Mouse (Mus musculus): ENCODE results near the gene Pde8a. TPM values are rescaled to one million over a fixed set of nuclear protein-coding genes. Genes with fewer than 3 reads are reported as not detected.

Gene Pde8a
- polyA plus RNA-seq, 1 experiment from 2014 or later, result 3.6 TPM

DNA sequence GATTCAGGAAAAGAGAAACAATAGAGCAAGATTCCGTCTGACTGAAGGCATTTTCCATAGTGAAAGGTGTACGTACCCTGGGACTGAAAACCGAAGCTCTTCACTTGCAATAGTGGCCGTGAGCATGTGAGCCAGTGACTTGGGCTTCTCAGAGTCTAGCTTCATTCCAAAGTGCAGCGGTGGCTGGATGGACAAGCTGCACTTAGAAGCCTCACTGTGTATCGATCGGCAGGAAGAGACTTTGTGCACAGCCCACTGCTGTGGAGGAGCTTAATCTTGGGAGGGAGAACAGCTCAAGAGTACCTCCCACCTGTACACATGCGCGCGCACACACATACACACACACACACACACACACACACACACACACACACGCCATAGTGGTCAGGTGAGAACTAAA is 39.9 kb downstream of the Pde8a start:
- 54% methylated on average over 11 of the region's 11 CpGs for WGBS
- Histone ChIP-seq H3K9ac (ENCODE audit: low read depth, low read length) (no peak overlapping the region), H3K9me3 (ENCODE audit: control insufficient read depth) (no peaks in the 10 kb centered on the region), H3K4me3 (ENCODE audit: low read depth, low read length) (no peak overlapping the region), H3K36me3 (ENCODE audit: control insufficient read depth, insufficient read depth) (no peaks in the 10 kb centered on the region), H3K27me3 (replicated peaks; ENCODE audit: control insufficient read depth, insufficient read depth, low read length) (no peaks in the 10 kb centered on the region), H3K4me1 (replicated peaks; ENCODE audit: control insufficient read depth, insufficient read depth, low read length) (0 out of 2 replicates have a peak, but pooled peaks cover 4% of the 10 kb centered on the region), H3K27ac (ENCODE audit: low read depth, low read length) (no peak overlapping the region), H3K4me2 (replicated peaks; ENCODE audit: low read depth) (no peak overlapping the region)
- no peak for TF ChIP-seq CTCF (IDR thresholded peaks at IDR 0.05; ENCODE audit: low read depth)
- ATAC-seq, result peak; percentile 72

DNA sequence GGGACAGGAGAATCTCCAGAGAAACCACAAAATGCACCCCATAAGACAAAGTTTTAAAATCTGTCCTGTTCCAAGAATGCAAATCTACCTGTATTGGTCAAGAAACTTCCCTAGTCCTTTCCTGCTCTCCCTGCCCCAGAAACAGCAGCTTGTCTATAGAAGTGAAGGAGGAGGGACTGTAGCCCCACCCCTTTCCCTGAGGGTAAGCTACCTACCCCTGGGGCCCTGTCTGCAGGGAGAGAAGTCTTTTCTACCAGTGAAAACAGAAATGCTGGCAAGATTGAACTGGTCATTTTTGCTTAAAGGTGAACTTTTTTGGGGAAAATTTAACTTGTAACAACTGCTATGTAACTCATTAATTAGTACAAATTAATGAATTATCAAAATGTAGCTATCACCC is 41.2 kb downstream of the Pde8a start:
- Histone ChIP-seq H3K9ac (ENCODE audit: low read depth, low read length) (no peak overlapping the region), H3K36me3 (ENCODE audit: control insufficient read depth, insufficient read depth) (no peaks in the 10 kb centered on the region), H3K4me1 (replicated peaks; ENCODE audit: control insufficient read depth, insufficient read depth, low read length) (0 out of 2 replicates have a peak, but pooled peaks cover 4% of the 10 kb centered on the region), H3K9me3 (ENCODE audit: control insufficient read depth) (no peaks in the 10 kb centered on the region), H3K4me3 (ENCODE audit: low read depth, low read length) (no peak overlapping the region), H3K27ac (ENCODE audit: low read depth, low read length) (no peak overlapping the region), H3K4me2 (replicated peaks; ENCODE audit: low read depth) (no peak overlapping the region), H3K27me3 (replicated peaks; ENCODE audit: control insufficient read depth, insufficient read depth, low read length) (no peaks in the 10 kb centered on the region)
- TF ChIP-seq CTCF (IDR thresholded peaks at IDR 0.05; ENCODE audit: low read depth), result no peak
- ATAC-seq, result no peak

DNA sequence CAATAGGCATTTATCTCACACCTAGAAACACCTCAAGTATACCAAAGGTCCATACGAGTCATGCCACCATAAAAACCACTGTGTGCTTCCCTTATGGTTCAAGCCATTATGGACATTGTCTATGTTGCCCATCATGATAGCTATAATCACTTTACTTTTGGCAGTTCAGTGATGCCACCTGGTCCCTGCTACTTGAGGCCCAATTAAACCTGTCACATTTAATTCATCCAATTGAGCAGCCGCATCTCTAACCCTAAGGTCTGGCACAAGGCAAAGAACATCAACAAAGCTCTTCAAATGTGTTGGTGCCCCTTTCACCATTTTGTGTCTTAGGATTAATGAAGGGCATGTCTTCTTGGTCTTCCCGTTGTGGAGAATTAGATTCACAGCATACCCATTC is 42.1 kb downstream of the Pde8a start:
- no peak overlapping the region for H3K4me2 ChIP-seq (replicated peaks; ENCODE audit: low read depth)
- no peaks in the 10 kb centered on the region for H3K36me3 ChIP-seq (ENCODE audit: control insufficient read depth, insufficient read depth)
- H3K4me3 ChIP-seq (ENCODE audit: low read depth, low read length), result no peak overlapping the region
- no peak for TF ChIP-seq CTCF (IDR thresholded peaks at IDR 0.05; ENCODE audit: low read depth)
- H3K4me1 ChIP-seq (replicated peaks; ENCODE audit: control insufficient read depth, insufficient read depth, low read length), result 0 out of 2 replicates have a peak, but pooled peaks cover 4% of the 10 kb centered on the region
- H3K9me3 ChIP-seq (ENCODE audit: control insufficient read depth), result no peaks in the 10 kb centered on the region
- WGBS, result 91% methylated on average over 3 of the region's 3 CpGs
- H3K27me3 ChIP-seq (replicated peaks; ENCODE audit: control insufficient read depth, insufficient read depth, low read length), result no peaks in the 10 kb centered on the region
- ATAC-seq, result no peak
- H3K27ac ChIP-seq (ENCODE audit: low read depth, low read length), result no peak overlapping the region
- no peak overlapping the region for H3K9ac ChIP-seq (ENCODE audit: low read depth, low read length)

DNA sequence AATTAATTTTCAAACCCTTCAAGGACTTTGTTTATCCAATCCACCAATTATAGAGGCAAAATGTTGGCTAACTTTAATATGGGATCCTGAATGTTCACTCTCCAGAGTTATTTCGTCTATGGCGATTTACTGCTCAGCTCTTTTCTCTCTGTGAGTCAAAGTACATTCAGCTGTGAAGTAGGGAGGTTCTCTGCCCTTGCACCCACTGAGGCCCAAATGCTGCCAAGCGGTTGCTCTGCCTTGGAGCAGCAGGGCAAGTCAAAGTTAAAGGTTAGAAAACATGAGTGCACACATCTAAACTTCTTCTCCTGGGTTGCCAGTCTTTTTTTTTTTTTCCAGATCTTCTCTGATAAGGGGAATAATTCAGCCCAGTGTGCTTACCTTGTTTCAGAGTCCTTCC is 43.4 kb downstream of the Pde8a start:
- Histone ChIP-seq H3K27me3 (replicated peaks; ENCODE audit: control insufficient read depth, insufficient read depth, low read length) (no peaks in the 10 kb centered on the region), H3K4me1 (replicated peaks; ENCODE audit: control insufficient read depth, insufficient read depth, low read length) (no peaks in the 10 kb centered on the region), H3K9ac (ENCODE audit: low read depth, low read length) (no peak overlapping the region), H3K27ac (ENCODE audit: low read depth, low read length) (no peak overlapping the region), H3K9me3 (ENCODE audit: control insufficient read depth) (no peaks in the 10 kb centered on the region), H3K4me3 (ENCODE audit: low read depth, low read length) (no peak overlapping the region), H3K4me2 (replicated peaks; ENCODE audit: low read depth) (no peak overlapping the region), H3K36me3 (ENCODE audit: control insufficient read depth, insufficient read depth) (no peaks in the 10 kb centered on the region)
- 81% methylated on average over 3 of the region's 3 CpGs for WGBS
- ATAC-seq, result no peak
- TF ChIP-seq CTCF (IDR thresholded peaks at IDR 0.05; ENCODE audit: low read depth), result no peak

DNA sequence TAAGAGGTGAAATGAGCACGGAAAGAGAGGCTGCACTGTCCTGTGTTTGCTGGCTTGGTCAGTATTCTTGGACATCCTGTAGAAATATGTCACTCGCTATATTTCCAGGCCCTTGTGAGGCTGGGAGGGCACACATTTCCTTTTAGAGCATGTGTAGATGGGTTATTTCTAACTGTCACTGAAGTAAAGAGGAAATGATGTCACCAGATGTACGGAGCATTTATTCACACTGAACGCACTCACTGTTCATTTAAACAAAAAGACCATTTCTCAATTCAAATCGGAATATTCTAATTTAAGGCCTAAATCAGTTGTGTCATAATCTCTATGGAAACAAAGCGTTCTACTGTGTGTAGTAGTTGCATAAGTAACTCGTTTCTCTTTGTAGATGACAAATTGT is 48.2 kb downstream of the Pde8a start:
- Histone ChIP-seq H3K4me3 (ENCODE audit: low read depth, low read length) (no peak overlapping the region), H3K27me3 (replicated peaks; ENCODE audit: control insufficient read depth, insufficient read depth, low read length) (no peaks in the 10 kb centered on the region), H3K27ac (ENCODE audit: low read depth, low read length) (no peak overlapping the region), H3K36me3 (ENCODE audit: control insufficient read depth, insufficient read depth) (no peaks in the 10 kb centered on the region), H3K9me3 (ENCODE audit: control insufficient read depth) (no peaks in the 10 kb centered on the region), H3K4me1 (replicated peaks; ENCODE audit: control insufficient read depth, insufficient read depth, low read length) (no peaks in the 10 kb centered on the region), H3K4me2 (replicated peaks; ENCODE audit: low read depth) (no peak overlapping the region), H3K9ac (ENCODE audit: low read depth, low read length) (no peak overlapping the region)
- no peak for TF ChIP-seq CTCF (IDR thresholded peaks at IDR 0.05; ENCODE audit: low read depth)
- WGBS, result 75% methylated on average over 7 of the region's 7 CpGs
- ATAC-seq, result no peak

DNA sequence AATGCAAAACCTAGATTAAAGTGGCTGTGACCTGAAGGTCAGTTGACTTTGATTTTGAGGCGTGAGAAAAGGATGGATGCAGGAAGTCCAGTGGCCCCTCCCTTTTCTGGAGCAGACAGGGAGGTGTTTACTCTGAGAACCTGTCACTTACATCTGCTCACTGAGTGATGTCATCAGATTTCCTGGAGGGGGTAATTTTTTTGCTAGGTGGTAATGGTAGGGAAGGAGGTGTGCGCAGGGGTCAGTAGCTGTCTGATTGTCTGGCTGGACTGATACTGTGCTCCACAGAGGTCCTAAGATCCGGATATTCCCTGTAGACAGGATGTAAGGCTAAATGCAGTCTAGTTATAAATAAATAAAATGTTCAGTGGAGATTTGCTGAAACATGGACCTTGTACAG is 59.5 kb downstream of the Pde8a start:
- ATAC-seq, result no peak
- no peak overlapping the region for H3K9ac ChIP-seq (ENCODE audit: low read depth, low read length)
- no peak overlapping the region for H3K4me3 ChIP-seq (ENCODE audit: low read depth, low read length)
- 56% methylated on average over 3 of the region's 3 CpGs for WGBS
- H3K4me2 ChIP-seq (replicated peaks; ENCODE audit: low read depth), result no peak overlapping the region
- no peaks in the 10 kb centered on the region for H3K27me3 ChIP-seq (replicated peaks; ENCODE audit: control insufficient read depth, insufficient read depth, low read length)
- TF ChIP-seq CTCF (IDR thresholded peaks at IDR 0.05; ENCODE audit: low read depth), result no peak
- H3K36me3 ChIP-seq (ENCODE audit: control insufficient read depth, insufficient read depth), result no peaks in the 10 kb centered on the region
- H3K27ac ChIP-seq (ENCODE audit: low read depth, low read length), result no peak overlapping the region
- no peaks in the 10 kb centered on the region for H3K4me1 ChIP-seq (replicated peaks; ENCODE audit: control insufficient read depth, insufficient read depth, low read length)
- H3K9me3 ChIP-seq (ENCODE audit: control insufficient read depth), result no peaks in the 10 kb centered on the region

DNA sequence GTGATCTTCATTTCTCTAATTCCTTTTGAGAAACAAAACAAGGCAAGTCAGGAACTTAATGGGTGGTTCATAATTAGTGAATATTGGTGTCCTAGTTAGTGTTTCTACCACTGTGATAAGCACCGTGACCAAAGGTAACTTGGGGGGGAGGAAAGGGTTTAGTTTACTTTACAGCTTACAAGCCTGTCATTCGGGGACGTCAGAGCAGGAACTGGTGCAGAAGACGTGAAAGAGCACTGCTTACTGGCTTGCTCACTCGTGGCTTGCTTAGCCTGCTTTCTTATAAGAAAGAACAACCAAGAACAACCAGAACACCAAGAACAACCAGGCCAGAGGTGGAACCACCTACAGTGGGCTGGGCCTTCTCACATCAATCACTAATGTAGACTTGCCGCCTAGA is 65.6 kb downstream of the Pde8a start:
- no peak for ATAC-seq
- WGBS, result 63% methylated on average over 6 of the region's 6 CpGs

More for the DNA sequence above, 65.6 kb downstream of the Pde8a start:
- Histone ChIP-seq H3K27ac (ENCODE audit: low read depth, low read length) (no peak overlapping the region), H3K27me3 (replicated peaks; ENCODE audit: control insufficient read depth, insufficient read depth, low read length) (no peaks in the 10 kb centered on the region), H3K4me3 (ENCODE audit: low read depth, low read length) (no peak overlapping the region), H3K4me1 (replicated peaks; ENCODE audit: control insufficient read depth, insufficient read depth, low read length) (no peaks in the 10 kb centered on the region), H3K9ac (ENCODE audit: low read depth, low read length) (no peak overlapping the region), H3K9me3 (ENCODE audit: control insufficient read depth) (no peaks in the 10 kb centered on the region), H3K36me3 (ENCODE audit: control insufficient read depth, insufficient read depth) (0 out of 2 replicates have a peak, but pooled peaks cover 4% of the 10 kb centered on the region), H3K4me2 (replicated peaks; ENCODE audit: low read depth) (no peak overlapping the region)
- TF ChIP-seq CTCF (IDR thresholded peaks at IDR 0.05; ENCODE audit: low read depth), result no peak

All from intestine, postnatal 0 days (tissue).